ENCODE assay signal across 22 mouse cellular contexts in the genomic region with DNA sequence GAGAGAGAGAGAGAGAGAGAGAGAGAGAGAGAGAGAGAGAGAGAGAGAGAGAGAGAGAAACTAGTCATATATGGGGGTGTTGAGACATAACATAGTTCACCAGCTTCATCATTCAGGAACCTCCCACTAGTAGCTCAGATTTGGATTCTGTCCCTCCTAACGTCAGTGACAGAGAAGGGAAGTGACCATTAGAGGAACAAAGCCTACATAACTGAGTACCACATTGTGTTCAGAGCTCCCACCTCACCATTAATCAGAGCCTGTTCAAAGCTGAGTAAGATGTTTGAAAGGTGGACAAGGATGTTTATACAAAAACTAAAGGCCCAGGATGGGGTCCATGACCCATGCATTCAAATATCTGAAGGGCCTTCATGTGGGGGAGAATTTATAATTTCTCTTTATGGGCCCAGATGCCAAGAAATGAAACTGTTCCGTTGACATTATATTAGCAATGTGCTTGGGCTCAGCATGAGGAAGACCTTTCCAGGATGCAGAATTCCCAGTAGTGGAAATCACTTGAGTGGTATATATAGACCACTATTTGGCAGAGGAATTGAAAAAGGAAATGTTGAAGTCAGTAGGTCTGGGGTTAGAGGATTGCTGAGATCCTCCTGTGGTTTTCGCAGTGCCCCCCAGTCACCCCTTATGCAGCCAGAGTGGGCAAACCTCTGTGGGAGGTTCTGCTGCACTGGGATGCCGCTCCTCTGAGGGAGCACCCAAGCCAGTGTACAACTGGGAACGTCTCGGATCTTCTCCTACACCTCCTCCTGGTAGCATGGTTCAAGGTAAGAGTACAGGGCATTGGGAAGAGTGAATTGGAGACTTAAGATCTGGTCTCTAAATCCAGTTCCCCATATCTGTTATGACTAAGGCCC. TPM values are rescaled to one million over a fixed set of nuclear protein-coding genes. Genes with fewer than 3 reads are reported as not detected.
DNase-seq lines count a peak whose midpoint lies in the region; ATAC-seq and TF ChIP-seq lines count a peak whose summit lies in the region.
"Had no signal": no experiment of that assay in that cellular context is flagged by ENCODE, and none has a peak within 500 bp of the region (broad histone marks: within the 10 kb centered on the region; RNA-seq: fewer than 3 reads in every experiment).

No protein-coding gene starts in this region.

- H3K27ac ChIP-seq in heart, embryonic 13.5 days (replicated peaks): peak overlapping the region; percentile 49; the same call in 1 of the 2 replicates
- H3K27ac ChIP-seq in layer of hippocampus, adult 2 months: peak overlapping the region; percentile 67
- H3K27ac ChIP-seq in lung, embryonic 16.5 days (ENCODE audit: low read length): peak overlapping the region; percentile 89
- H3K27ac ChIP-seq in stomach, postnatal 0 days (replicated peaks): peak overlapping the region; percentile 20; the same call in 1 of the 2 replicates
- H3K27ac ChIP-seq: embryonic facial prominence, embryonic 12.5 days; forebrain, embryonic 15.5 days; heart, embryonic 10.5 days; hindbrain, embryonic 12.5 days; liver, embryonic 14.5 days; stomach, embryonic 15.5 days had no signal

- TF ChIP-seq CTCF in layer of hippocampus, adult 2 months (conservative IDR thresholded peaks at IDR 0.05): no peak
- TF ChIP-seq CTCF in stomach, postnatal 0 days (IDR thresholded peaks at IDR 0.05; ENCODE audit: low read depth): no peak

- ATAC-seq in heart, embryonic 13.5 days (ENCODE audit: extremely low read depth, insufficient number of reproducible peaks, low FRiP score, low TSS enrichment): no peak
- peak; percentile 17; the same call in 1 of the 2 replicates for ATAC-seq in lung, embryonic 16.5 days (ENCODE audit: low read depth)
- no peak for ATAC-seq in stomach, postnatal 0 days (ENCODE audit: low FRiP score, low TSS enrichment)
- ATAC-seq: forebrain, embryonic 15.5 days; inflammation-experienced regulatory T-cells, adult 6 months had no signal

- 81% methylated on average over 6 of the region's 6 CpGs for WGBS in heart, embryonic 13.5 days
- 64% methylated on average over 6 of the region's 6 CpGs for WGBS in lung, embryonic 16.5 days
- 68% methylated on average over 6 of the region's 6 CpGs for WGBS in stomach, postnatal 0 days

- TF ChIP-seq EP300 in stomach, postnatal 0 days (optimal IDR thresholded peaks at IDR 0.05): no peak

- H3K9ac ChIP-seq in heart, embryonic 13.5 days: no peak overlapping the region
- no peak overlapping the region for H3K9ac ChIP-seq in lung, embryonic 16.5 days (ENCODE audit: low read length)
- H3K9ac ChIP-seq in stomach, postnatal 0 days (ENCODE audit: low read length): no peak overlapping the region
- H3K9ac ChIP-seq: embryonic facial prominence, embryonic 12.5 days; forebrain, embryonic 15.5 days; hindbrain, embryonic 12.5 days; liver, embryonic 14.5 days; stomach, embryonic 15.5 days had no signal

- no peak overlapping the region for H3K4me2 ChIP-seq in heart, embryonic 13.5 days
- H3K4me2 ChIP-seq in lung, embryonic 16.5 days (ENCODE audit: low read depth, low read length): no peak overlapping the region
- no peak overlapping the region for H3K4me2 ChIP-seq in stomach, postnatal 0 days (replicated peaks; ENCODE audit: low read depth)
- H3K4me2 ChIP-seq: embryonic facial prominence, embryonic 12.5 days; forebrain, embryonic 15.5 days; hindbrain, embryonic 12.5 days had no signal

- H3K9me3 ChIP-seq in heart, embryonic 13.5 days: no peaks in the 10 kb centered on the region
- H3K9me3 ChIP-seq in lung, embryonic 16.5 days (ENCODE audit: control insufficient read depth, low read length): no peaks in the 10 kb centered on the region
- no peaks in the 10 kb centered on the region for H3K9me3 ChIP-seq in stomach, postnatal 0 days (ENCODE audit: control insufficient read depth, low read length)
- H3K9me3 ChIP-seq: embryonic facial prominence, embryonic 12.5 days; forebrain, embryonic 15.5 days; heart, embryonic 10.5 days; hindbrain, embryonic 12.5 days; stomach, embryonic 15.5 days had no signal

- no peak for DNase-seq in heart, adult 8-10 months (ENCODE audit: low spot score)
- no peak for DNase-seq in layer of hippocampus, adult 2 months (ENCODE audit: low spot score in 2 of 2)
- no peak for DNase-seq in layer of hippocampus, postnatal 25 days (ENCODE audit: extremely low spot score in 1 of 2, low spot score in 1 of 2)
- DNase-seq in lung, postnatal 36 days: no peak
- no peak for DNase-seq in stomach, postnatal 0 days (ENCODE audit: low spot score)
- no peak for DNase-seq in embryo, embryonic 9.5 days (ENCODE audit: extremely low spot score)
- DNase-seq: adrenal gland, adult 8-10 months; B cell, adult 2 months; cerebellum, adult 18-20 months; kidney, postnatal 10 days; layer of hippocampus, adult 9-11 months had no signal

- H3K4me1 ChIP-seq in heart, embryonic 13.5 days: peaks cover 49% of the 10 kb centered on the region
- H3K4me1 ChIP-seq in lung, embryonic 16.5 days (replicated peaks; ENCODE audit: control insufficient read depth, insufficient read depth, low read length): peaks cover 32% of the 10 kb centered on the region
- H3K4me1 ChIP-seq in stomach, postnatal 0 days (replicated peaks; ENCODE audit: control insufficient read depth, insufficient read depth): 0 out of 2 replicates have a peak, but pooled peaks cover 2% of the 10 kb centered on the region

- H3K27me3 ChIP-seq in heart, embryonic 13.5 days (replicated peaks): peaks cover 27% of the 10 kb centered on the region
- H3K27me3 ChIP-seq in lung, embryonic 16.5 days (ENCODE audit: control insufficient read depth, insufficient read depth, low read depth, low read length): no peaks in the 10 kb centered on the region; the same call in 1 of the 2 replicates
- H3K27me3 ChIP-seq in stomach, postnatal 0 days (ENCODE audit: control insufficient read depth, insufficient read depth, low read length): no peaks in the 10 kb centered on the region

- no peak overlapping the region for H3K4me3 ChIP-seq in heart, embryonic 13.5 days
- no peak overlapping the region for H3K4me3 ChIP-seq in layer of hippocampus, adult 2 months
- no peak overlapping the region for H3K4me3 ChIP-seq in lung, embryonic 16.5 days (ENCODE audit: low read length)
- H3K4me3 ChIP-seq in stomach, postnatal 0 days (ENCODE audit: low read depth, low read length): no peak overlapping the region
- H3K4me3 ChIP-seq: embryonic facial prominence, embryonic 12.5 days; forebrain, embryonic 15.5 days; heart, embryonic 10.5 days; hindbrain, embryonic 12.5 days had no signal

- peaks cover 10% of the 10 kb centered on the region; the same call in 1 of the 2 replicates for H3K36me3 ChIP-seq in heart, embryonic 13.5 days
- no peaks in the 10 kb centered on the region for H3K36me3 ChIP-seq in lung, embryonic 16.5 days (ENCODE audit: control insufficient read depth, insufficient read depth, low read length)
- H3K36me3 ChIP-seq in stomach, postnatal 0 days (ENCODE audit: control insufficient read depth, insufficient read depth, low read length): no peaks in the 10 kb centered on the region
- H3K36me3 ChIP-seq: embryonic facial prominence, embryonic 12.5 days; forebrain, embryonic 15.5 days; heart, embryonic 10.5 days; hindbrain, embryonic 12.5 days; stomach, embryonic 15.5 days had no signal

RNA-seq across cellular contexts. Expression of a gene that starts 1.9 kb away (rescaled TPM):
- 1.4 and 1.6 TPM in 2 replicates for polyA plus RNA-seq in heart, embryonic 13.5 days (2015; fragmentation: Nextera tagmentation; extraction: Ambion mirVana)
- 1 to 10 TPM; 1.9 to 5.2 (median 3.7) TPM for total RNA-seq in heart, adult 8-10 months (2022)
- 1 to 10 TPM; 2.5 to 3.7 TPM for total RNA-seq in layer of hippocampus, adult 2 months (2021)
- 1 to 10 TPM; 2.8 to 4.4 TPM for total RNA-seq in layer of hippocampus, postnatal 25 days (2021)
- 40.2 and 46.8 TPM in 2 replicates for polyA plus RNA-seq in lung, embryonic 16.5 days (2015; fragmentation: Nextera tagmentation; extraction: Ambion mirVana)
- polyA plus RNA-seq in stomach, postnatal 0 days (2015; fragmentation: Nextera tagmentation; extraction: Ambion mirVana): 350 and 369 TPM in 2 replicates
- total RNA-seq: megakaryocyte-erythroid progenitor cell, adult 5-6 weeks had no signal
- polyA plus RNA-seq: neural tube, embryonic 11.5 days had no signal

RNA-seq across cellular contexts. Expression of a gene that starts 11.8 kb away (rescaled TPM):
- polyA plus RNA-seq in heart, embryonic 13.5 days (2015; fragmentation: Nextera tagmentation; extraction: Ambion mirVana): 5.5 and 5.8 TPM in 2 replicates
- 10 to 100 TPM in 2 of 4 experiments, 1 to 10 TPM in 2; 4.8 to 11.7 (median 8.5) TPM for total RNA-seq in heart, adult 8-10 months (2022)
- 1,000 to 10,000 TPM; 1,464 to 1,512 TPM for total RNA-seq in layer of hippocampus, adult 2 months (2021)
- total RNA-seq in layer of hippocampus, postnatal 25 days (2021): 1,000 to 10,000 TPM; 1,702 to 1,721 TPM
- 4.7 and 9.0 TPM in 2 replicates for polyA plus RNA-seq in lung, embryonic 16.5 days (2015; fragmentation: Nextera tagmentation; extraction: Ambion mirVana)
- 2.3 and 2.6 TPM in 2 replicates for polyA plus RNA-seq in stomach, postnatal 0 days (2015; fragmentation: Nextera tagmentation; extraction: Ambion mirVana)

RNA-seq across cellular contexts. Expression of a gene that starts 13.1 kb away (rescaled TPM):
- polyA plus RNA-seq in heart, embryonic 13.5 days (2015; fragmentation: Nextera tagmentation; extraction: Ambion mirVana): 69.9 and 76.5 TPM in 2 replicates
- total RNA-seq in heart, adult 8-10 months (2022): 10 to 100 TPM; 53.1 to 62.0 (median 57.0) TPM
- 10 to 100 TPM; 18.3 to 19.3 TPM for total RNA-seq in layer of hippocampus, adult 2 months (2021)
- total RNA-seq in layer of hippocampus, postnatal 25 days (2021): 10 to 100 TPM; 17.2 to 17.8 TPM
- 184 and 194 TPM in 2 replicates for polyA plus RNA-seq in lung, embryonic 16.5 days (2015; fragmentation: Nextera tagmentation; extraction: Ambion mirVana)
- polyA plus RNA-seq in stomach, postnatal 0 days (2015; fragmentation: Nextera tagmentation; extraction: Ambion mirVana): 28.2 and 30.5 TPM in 2 replicates

RNA-seq across cellular contexts. Expression of a gene that starts 14.6 kb away (rescaled TPM):
- 9.6 and 10.1 TPM in 2 replicates for polyA plus RNA-seq in heart, embryonic 13.5 days (2015; fragmentation: Nextera tagmentation; extraction: Ambion mirVana)
- 10 to 100 TPM in 1 of 4 experiments, 1 to 10 TPM in 3; 8.4 to 10.0 (median 9.1) TPM for total RNA-seq in heart, adult 8-10 months (2022)
- 10 to 100 TPM in 1 of 2 experiments, 1 to 10 TPM in 1; 9.6 to 14.0 TPM for total RNA-seq in layer of hippocampus, adult 2 months (2021)
- 10 to 100 TPM; 11.7 to 12.3 TPM for total RNA-seq in layer of hippocampus, postnatal 25 days (2021)
- polyA plus RNA-seq in lung, embryonic 16.5 days (2015; fragmentation: Nextera tagmentation; extraction: Ambion mirVana): 14.9 and 15.3 TPM in 2 replicates
- polyA plus RNA-seq in stomach, postnatal 0 days (2015; fragmentation: Nextera tagmentation; extraction: Ambion mirVana): 6.9 and 7.7 TPM in 2 replicates

RNA-seq across cellular contexts. Expression of a gene that starts 51.8 kb away (rescaled TPM):
- 14.3 and 14.7 TPM in 2 replicates for polyA plus RNA-seq in heart, embryonic 13.5 days (2015; fragmentation: Nextera tagmentation; extraction: Ambion mirVana)
- total RNA-seq in heart, adult 8-10 months (2022): 1 to 10 TPM; 3.5 to 7.7 (median 5.4) TPM
- total RNA-seq in layer of hippocampus, adult 2 months (2021): 10 to 100 TPM; 20.5 to 25.6 TPM
- 10 to 100 TPM; 20.0 to 21.6 TPM for total RNA-seq in layer of hippocampus, postnatal 25 days (2021)
- polyA plus RNA-seq in lung, embryonic 16.5 days (2015; fragmentation: Nextera tagmentation; extraction: Ambion mirVana): 22.0 and 25.0 TPM in 2 replicates
- 7.5 TPM in 2 replicates for polyA plus RNA-seq in stomach, postnatal 0 days (2015; fragmentation: Nextera tagmentation; extraction: Ambion mirVana)

Comparison
In these comparisons a context has a peak if more than half of its experiments do, and no peak if none do; other contexts are left out.
1. H3K27ac ChIP-seq: peak in every context shown above with its lines; median percentile 89 in lung, embryonic 16.5 days; 67 in layer of hippocampus, adult 2 months; 49 in heart, embryonic 13.5 days; 20 in stomach, postnatal 0 days.
2. RNA of a gene that starts 11.8 kb away (total RNA-seq): 1,702 to 1,721 TPM in layer of hippocampus, postnatal 25 days and 1,464 to 1,512 TPM in layer of hippocampus, adult 2 months; 4.8 to 11.7 TPM in heart, adult 8-10 months; every median in the first group is over 100 times any median in the second.